Mouse (Mus musculus) urinary bladder, adult 18-20 months (tissue): ENCODE data around the gene Ddx19b.
A peak's percentile ranks its signal among the peaks of the same experiment; 100 is the strongest.
"Not testable (repeated sequence)": the region's sequence is repeated elsewhere in the genome, so short reads cannot be mapped to it uniquely, and the experiment has no call there.

Source experiments
- DNase-seq, 2 experiments: peaks; one replicate each; pipeline ENCODE4 v3.0.0; 2022; ENCODE audit warnings: low spot score in 2 of 2, mixed read lengths in 2 of 2

Ddx19b gene

GRCm38 (mm10) chr8:111034276-111034675 is 2.7 kb upstream of the Ddx19b start:
- DNase-seq = no peak

- DNase-seq = peak; percentile 86 to 96
These were observed 2.1 kb upstream of the Ddx19b start for GRCm38 (mm10) chr8:111033482-111034215.

- no peak for DNase-seq
These were observed 1.4 kb upstream of the Ddx19b start, which contains the start of gene Aars for GRCm38 (mm10) chr8:111032916-111033315. TSS of gene Aars (plus strand) at chr8:111033144.

GRCm38 (mm10) chr8:111030045-111030444 is 1.5 kb downstream of the Ddx19b start:
- no peak for DNase-seq

GRCm38 (mm10) chr8:111029589-111029988 is 2.0 kb downstream of the Ddx19b start:
- no peak for DNase-seq

GRCm38 (mm10) chr8:111027391-111027937 is 4.1 kb downstream of the Ddx19b start:
- DNase-seq = peak; percentile 78 to 86

- DNase-seq = not testable (repeated sequence)
These were observed 4.9 kb downstream of the Ddx19b start for GRCm38 (mm10) chr8:111026609-111027008.

- DNase-seq = not testable (repeated sequence)
These were observed 21.1 kb downstream of the Ddx19b start for GRCm38 (mm10) chr8:111010230-111010991.

GRCm38 (mm10) chr8:110997547-110998531 is 33.7 kb downstream of the Ddx19b start, which contains the start of gene Ddx19a:
TSS of gene Ddx19a (minus strand) at chr8:110997800.
- peak; percentile 79 to 80 for DNase-seq

GRCm38 (mm10) chr8:110996641-110997430 is 34.7 kb downstream of the Ddx19b start:
- DNase-seq = no peak

GRCm38 (mm10) chr8:110990017-110990416 is 41.5 kb downstream of the Ddx19b start:
- no peak for DNase-seq

- no peak for DNase-seq
These were observed 43.5 kb downstream of the Ddx19b start for GRCm38 (mm10) chr8:110987805-110988744.

- DNase-seq = no peak
These were observed 50.2 kb downstream of the Ddx19b start for GRCm38 (mm10) chr8:110981304-110981703.

- not testable (repeated sequence) for DNase-seq
These were observed 53.6 kb downstream of the Ddx19b start for GRCm38 (mm10) chr8:110977987-110978386.

GRCm38 (mm10) chr8:110976532-110976931 is 55.0 kb downstream of the Ddx19b start:
- DNase-seq = not testable (repeated sequence)

GRCm38 (mm10) chr8:110969910-110970770 is 61.4 kb downstream of the Ddx19b start:
- DNase-seq = peak; percentile 59 to 81

GRCm38 (mm10) chr8:110967326-110967725 is 64.2 kb downstream of the Ddx19b start:
- DNase-seq = no peak

- DNase-seq = no peak
These were observed 65.0 kb downstream of the Ddx19b start for GRCm38 (mm10) chr8:110966586-110966985.
